Mouse (Mus musculus): Measurements from ENCODE around the gene Isca2.

- TF ChIP-seq CTCF (IDR thresholded peaks at IDR 0.05; ENCODE audit: extremely low read depth, insufficient read length, insufficient replicate concordance, low read depth, low read length) (no peak), POLR2A (IDR thresholded peaks at IDR 0.05; ENCODE audit: low read depth, low read length) (no peak)
Observed at GRCm38 (mm10) chr12:84726391-84726790, 46.7 kb upstream of the Isca2 start.

Measured in small intestine, adult 2 months (tissue).